Mouse (Mus musculus) mouse trophoblast stem cell (cell line): ENCODE data around the gene Actrt2.

Experiments
- in situ Hi-C, 2 experiments: fragments of 300-500 bp; cut with MseI, MboI; formaldehyde crosslinking; loops; 2 replicates in 1 of 2; 3 replicates in 1 of 2; pipeline ENCODE4 v1.15.1; 2025

Actrt2 gene

DNA sequence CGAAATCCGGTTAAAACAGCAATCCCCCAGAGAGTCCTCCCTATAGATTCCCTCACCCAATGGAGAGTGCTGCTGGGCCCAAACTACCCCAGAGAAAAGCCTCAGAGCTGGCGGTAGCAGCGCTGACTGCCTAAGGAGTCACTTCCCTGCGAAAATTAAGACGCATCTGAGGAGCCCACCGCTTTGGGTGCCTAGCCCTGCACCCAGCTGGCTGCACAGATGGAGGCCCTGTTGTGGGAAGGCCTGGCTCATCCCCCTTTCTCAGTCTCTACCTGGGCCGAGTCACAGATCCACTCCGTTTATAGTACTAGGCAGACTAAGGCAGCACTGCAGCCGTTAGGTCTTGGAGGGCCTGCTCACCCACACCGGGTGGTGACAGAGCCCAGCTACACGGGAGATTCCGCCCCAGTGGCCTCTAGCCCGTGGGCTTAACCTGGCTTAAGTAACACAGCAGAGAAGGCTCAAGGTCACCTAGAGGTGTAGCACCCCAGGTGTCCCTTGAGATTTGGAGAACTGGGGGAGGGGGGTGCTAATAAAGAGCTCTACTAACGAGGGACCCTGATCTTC lies 29.3 kb downstream of the Actrt2 start:
- in situ Hi-C loops = no loop called here

DNA sequence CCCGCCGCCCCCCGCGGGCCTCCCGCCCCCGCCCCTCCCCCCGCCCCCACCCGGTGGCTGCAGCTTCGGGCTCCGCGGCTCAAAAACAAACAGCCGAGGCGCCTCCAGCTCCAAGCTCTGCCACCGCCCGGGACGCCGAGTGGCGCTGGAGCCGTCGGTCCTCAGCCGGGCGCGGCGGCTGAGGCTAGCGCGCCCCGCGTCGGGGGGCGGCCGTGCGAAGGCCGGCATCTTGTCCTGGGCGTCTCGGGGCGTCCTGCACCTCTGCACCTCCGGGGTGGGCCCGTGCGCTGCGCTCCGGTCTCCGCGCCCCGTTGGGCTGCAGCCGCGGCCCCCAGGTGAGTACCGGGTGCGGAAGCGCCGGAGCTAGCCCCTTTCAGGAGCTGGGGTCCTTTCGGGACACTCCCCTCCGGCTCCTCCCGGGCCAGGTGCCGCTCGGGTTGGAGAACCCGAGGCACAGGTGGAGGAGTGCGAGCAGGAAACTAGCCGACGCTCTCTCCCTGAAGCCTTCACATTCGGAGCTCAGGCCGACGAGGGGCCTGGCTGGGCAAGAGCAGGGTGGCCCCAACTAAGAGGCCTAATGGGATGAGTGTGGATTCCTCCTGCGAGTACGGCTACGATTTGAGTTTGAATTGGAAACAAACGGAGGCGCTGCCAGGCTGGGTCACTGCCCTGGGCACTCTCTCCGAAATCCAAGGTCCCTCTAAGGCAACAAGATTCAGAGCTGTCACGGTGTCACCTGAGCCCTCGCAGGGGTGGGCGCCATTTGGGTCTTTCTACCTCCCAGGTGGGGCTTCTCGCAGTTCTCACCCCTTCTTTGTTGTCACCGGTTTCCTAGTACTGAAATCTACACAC lies 30.0 kb downstream of the Actrt2 start:
- in situ Hi-C loops = no loop called here

DNA sequence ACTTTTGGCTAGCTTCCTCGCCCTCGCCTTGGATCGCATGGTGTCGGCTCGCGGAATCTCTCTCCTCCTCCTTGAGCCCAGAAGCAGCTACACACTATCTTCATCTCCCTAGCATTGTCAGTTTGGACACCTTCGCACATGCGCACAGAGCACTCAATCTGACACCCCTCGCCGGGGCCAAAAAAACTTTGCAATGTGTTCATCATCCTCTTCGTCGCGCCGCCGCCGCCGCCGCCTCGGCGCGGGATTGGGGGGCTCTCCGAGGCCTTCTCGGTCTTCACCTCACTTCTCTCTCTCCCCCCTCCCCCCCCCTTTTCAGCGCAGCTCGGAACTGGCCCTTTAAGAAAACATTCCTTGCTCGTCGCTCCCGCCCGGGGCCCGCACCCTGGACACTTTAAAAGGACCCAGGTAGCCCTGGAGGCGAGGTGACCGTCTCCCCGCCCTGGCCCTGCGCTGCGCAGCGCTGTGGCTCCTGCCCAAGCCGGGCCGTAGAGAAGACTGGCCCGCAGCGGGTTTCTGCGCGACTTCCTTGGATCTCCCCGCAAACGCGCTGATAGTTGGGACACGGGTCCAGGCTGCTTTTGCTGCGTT lies 30.9 kb downstream of the Actrt2 start, which contains the start of gene Prdm16:
Gene Prdm16 (minus strand): TSS at position 153 of the 591 bp plus-strand sequence.
- in situ Hi-C loops = no loop called here

DNA sequence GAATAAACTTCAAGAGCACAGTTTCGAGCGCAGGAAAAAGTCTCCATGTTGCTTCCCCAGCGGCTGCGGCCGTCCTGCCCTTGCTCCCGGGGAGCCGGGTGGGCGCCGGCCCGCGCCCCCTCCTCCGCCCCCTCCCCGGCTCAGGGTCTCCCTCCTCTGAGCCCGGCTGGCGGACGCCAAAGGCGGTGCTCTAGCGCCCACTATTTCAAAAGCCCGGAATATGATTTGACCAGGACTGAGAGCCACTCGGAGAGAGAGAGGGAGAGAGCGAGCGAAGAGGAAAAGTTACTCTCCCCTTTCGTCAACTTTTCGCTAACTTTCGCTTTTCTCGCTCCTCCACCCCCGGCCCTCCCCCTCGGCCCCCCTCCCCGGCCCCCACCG lies 31.6 kb downstream of the Actrt2 start:
- in situ Hi-C loops = no loop called here

DNA sequence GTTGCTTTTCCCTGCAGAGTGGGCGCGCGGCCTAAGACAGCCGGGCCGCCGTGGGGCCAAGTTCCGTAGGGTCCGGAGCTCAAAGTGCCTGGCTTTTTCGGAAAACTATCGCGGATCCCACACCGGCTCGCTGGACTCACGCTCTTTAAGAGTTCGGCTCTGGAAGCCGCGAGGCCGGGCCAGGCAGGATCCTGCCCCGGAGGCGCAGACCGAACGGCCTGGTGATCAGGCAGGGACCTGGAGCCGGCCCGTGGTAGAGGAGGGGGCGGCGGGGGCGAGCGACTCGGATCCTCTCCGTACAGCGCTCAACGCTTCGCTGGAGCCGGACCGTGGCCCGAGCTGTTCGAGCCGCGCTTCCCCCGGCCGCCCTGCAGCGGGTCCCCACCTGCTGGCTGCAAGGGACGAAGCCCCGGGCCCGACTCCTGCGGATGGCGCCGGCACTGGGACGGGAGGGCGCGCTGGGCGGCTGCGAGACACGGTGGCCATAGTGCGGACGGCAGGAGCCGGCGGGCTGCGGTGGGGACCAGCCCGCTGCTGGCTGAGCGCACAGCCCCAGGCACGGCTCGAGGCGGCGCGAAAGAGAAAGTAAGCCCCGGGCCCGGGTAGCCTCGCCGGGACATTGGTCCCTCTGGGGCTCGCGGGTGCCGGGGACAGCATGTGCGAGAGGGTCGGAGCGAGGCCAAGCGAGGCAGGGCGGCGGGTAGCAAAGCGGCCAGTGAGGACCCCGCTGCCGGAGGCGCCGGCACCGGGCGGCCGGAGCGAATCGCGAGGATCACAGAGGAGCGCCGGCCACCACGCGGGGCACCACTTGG lies 32.2 kb downstream of the Actrt2 start:
- in situ Hi-C loops = no loop called here

DNA sequence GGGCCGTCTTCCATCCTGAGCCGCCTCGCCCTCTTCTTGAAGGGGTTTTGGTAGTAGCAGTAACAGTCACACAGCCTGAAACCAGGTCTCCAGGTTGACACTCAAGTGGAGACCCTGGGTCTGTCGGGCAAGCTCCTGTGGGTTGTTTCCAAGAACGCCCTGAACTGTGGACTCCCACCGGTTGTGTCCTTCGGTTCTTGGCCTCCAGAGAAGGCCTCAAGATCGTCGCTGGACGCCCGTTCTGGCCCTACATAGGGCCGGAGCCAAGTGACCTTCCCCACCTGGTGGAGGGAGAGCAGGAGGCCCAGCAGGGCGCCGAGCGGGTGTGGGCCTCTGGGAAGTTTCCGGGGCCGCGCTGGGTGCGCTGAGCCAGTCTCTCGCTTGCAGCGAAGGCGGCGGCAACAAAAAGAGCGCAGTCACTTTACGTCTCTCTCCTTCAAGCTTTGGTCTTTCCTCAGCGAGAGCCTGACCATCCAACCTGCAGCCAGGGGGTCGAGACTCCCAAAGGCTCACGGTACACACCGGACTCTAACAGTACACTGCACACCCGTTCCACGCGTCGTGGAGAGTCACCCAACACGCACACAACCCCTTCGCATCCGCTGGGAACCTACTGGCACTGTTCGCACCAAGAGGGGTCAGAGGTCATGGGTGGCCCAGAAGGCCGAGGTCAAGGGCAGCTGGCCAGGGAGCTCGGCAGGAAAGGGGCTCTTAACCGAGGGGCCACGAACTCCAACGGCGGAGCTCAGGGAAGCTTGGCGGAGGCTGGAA lies 33.0 kb downstream of the Actrt2 start:
- in situ Hi-C loops = no loop called here

DNA sequence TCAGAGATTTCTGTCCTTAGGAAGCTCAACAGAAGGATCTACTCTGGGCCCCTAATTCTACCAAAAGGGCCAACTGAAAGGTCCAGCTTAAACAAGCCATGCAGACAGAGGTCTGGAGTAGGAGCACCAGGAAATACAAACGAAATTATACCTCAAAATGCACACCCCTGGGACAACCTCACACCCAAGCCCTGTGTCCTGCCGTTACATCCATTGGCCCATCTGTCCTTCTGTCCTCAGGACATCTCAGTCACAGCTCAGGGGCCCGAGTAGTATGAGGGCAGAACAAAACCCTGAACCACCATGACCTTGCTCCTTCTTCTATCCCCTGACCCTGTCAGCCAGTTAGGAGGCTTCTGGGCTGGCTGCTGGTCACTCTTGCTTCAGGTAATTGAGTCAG lies 33.7 kb downstream of the Actrt2 start:
- in situ Hi-C loops = no loop called here

DNA sequence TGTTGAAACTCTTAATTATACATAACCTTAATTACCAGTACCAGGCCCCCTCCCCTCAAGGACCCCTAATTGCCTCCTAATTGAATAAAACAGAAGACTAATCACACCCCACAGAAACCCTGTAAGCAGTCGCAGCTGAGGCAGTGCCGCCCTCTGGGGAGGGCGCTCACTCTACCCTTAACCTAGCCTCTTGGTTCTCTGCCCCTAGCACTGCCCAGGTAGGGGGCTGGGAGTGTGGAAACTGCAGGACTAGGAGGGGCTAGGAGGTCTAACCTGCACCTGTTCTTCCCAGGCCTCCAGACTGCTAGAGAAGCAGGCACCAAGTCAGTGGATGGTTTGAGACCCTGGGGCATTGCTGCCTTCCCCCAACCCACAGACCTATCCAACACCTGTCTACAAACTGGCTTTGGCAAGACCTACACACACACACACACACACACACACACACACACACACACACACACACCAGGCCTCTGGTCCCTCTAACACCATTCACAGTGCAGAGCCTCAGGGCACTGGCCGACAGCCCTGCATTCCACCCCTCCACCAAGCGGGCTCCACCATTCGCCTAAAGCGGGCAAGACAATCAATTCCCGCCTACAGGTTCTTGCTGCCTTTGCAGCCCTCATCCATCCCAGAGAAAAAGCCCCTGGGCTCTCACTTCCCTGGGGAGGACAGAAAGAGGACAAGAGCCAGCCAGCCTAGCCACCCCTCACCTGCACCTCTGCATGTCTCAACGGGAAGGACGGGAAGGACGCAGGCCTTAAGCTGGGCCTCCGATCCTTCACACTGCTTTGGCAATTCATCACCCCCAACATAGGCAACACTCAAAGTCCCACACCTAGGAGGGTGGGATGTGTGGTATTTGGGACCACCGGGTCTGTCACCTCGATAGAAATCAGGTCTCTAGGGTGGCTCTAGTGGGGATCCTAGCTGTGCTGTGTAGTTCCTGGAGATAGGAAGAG lies 34.6 kb downstream of the Actrt2 start:
- in situ Hi-C loops = no loop called here

DNA sequence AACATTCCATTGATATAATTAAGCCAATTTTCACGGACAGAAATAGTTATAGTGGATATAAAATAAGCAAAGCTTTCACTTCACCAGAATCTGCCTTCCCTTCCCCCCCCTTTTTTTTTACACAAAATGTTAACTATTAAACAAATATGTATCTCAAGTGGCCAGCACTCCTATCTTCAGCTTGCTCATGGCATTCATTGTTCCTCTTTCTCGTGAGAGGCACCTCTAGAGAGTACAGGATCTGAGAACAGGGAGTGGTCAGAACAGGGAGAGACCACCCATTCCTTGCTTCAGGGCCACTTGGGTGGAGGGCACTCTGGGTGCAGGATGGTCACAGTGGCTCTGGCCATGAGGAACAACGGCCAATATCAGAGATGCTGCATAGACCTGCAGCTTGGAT lies 36.9 kb downstream of the Actrt2 start:
- in situ Hi-C loops = no loop called here

DNA sequence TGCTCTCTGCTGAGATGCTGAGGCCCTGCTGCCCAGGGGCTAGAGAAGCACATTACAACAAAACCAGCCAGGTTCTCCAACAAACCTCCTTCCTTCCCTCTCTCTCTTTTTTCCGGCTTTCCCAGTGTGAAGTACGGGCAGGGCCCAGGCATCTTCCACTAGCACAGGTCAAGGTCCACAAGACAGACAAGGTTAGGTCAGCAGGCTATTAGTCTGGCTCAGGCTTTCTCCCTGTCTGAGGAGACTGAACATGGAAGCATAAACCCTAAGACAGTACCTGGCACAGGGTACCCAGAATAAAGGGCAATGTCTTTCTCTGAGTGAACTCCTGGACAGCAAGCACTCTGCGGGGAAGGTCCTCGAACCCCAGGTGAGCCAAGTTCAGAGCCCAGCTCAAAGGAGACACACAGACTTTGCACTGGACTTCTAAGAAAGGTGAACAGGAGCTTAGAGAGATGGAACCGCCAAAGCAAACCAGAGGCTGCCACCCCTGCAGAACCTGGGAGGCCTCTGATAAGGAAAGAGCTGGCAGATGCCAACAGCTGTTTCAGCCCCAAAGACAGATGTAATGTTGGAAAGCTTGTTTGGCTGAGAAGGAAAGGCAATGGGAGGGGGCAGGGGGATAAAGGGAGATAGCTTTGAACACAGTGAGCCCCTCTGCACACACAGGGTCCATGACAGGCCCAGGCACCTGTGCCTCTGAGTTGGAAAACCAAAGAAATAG lies 40.1 kb downstream of the Actrt2 start:
- in situ Hi-C loops = no loop called here

DNA sequence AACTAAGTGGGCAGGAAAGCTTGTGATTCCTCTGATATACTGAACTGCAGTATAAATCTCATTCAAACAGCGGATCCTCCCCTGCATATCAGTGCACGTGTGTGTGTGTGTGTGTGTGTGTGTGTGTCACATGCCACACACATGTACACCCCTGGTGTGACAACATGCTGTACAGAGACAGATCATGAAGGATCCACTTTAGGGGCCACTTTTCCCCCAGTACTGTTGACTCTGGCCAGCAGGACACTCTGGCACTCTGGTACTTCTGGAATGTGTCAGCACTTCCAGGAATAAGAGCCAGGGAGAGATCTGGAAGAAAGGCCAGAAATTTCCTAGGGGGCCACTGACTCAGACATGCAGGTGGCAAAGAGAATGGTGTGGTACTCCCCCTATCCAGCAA lies 41.4 kb downstream of the Actrt2 start:
- in situ Hi-C loops = no loop called here

DNA sequence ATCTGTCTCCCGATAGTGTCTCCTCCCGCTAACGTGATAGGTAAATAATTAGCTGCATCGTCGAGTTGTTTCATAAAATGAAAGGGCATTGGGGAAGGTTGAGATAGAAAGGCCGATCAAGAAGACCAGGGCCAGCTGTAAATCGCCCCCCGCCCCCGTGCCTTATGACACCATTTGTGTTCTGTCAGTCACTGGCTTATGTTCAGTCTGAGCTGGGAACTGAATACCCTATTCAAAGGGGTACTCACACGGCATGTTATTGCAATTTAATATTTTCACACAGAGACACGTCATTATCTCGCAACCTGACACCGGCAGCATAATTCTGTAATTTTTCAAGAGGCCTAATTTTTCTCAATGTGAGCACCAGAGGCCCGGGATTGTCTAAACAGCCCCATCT lies 42.0 kb downstream of the Actrt2 start:
- in situ Hi-C loops = no loop called here

DNA sequence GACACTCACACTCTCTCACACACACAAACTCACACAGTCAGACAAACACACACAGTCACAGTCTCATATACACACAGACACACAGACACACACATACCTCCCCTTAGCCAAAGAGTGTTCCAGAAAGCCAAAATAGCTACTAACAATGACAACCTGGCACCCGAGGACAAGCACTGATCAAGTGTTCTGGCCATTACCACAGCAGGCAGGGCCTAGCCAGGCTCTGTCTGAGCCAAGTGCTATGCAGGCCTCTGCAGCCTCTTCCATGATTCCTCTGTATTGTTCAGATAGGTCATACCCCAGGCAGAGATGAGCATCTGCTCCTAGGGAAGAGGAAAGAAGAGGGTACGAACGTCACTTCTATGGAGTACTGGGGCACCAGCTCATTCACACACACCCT lies 44.4 kb downstream of the Actrt2 start:
- in situ Hi-C loops = no loop called here

DNA sequence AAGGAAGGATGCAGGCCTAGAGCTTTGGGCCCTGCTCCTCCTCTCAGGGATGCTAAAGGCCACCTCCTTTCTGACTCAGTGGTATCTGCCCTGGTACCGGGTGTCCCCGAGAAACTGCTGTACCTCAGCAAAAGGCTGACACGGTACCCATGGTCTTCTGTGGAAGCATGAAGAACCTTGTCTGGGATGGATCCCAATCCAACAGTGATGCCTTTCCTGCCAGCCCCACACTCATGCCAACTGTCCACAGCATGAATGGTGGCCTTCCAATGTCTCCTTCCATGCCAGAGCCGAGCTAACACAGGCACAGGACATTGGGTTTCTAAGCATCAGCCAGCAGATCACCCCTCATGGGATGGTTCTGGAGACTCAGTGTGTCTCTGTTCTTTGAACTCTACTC lies 45.1 kb downstream of the Actrt2 start:
- in situ Hi-C loops = no loop called here
